Comparison of ENCODE assay signal across 20 mouse cellular contexts in genomic region chr11:19562668-19563067, GRCm38 (mm10).
DNase-seq lines count a peak whose midpoint lies in the region; ATAC-seq and TF ChIP-seq lines count a peak whose summit lies in the region.
"Had no signal": no experiment of that assay in that cellular context is flagged by ENCODE, and none has a peak within 500 bp of the region (broad histone marks: within the 10 kb centered on the region; RNA-seq: fewer than 3 reads in every experiment).

No protein-coding gene starts in this region.

- 80% methylated on average over 4 of the region's 4 CpGs for WGBS in heart, embryonic 12.5 days
- 90% methylated on average over 4 of the region's 4 CpGs for WGBS in midbrain, embryonic 11.5 days
- 95% methylated on average over 4 of the region's 4 CpGs for WGBS in midbrain, embryonic 15.5 days
- WGBS in stomach, postnatal 0 days: 85% methylated on average over 4 of the region's 4 CpGs

- no peak overlapping the region for H3K4me3 ChIP-seq in heart, embryonic 12.5 days
- H3K4me3 ChIP-seq in midbrain, embryonic 11.5 days (ENCODE audit: low read depth, low read length): no peak overlapping the region
- H3K4me3 ChIP-seq in midbrain, embryonic 15.5 days: no peak overlapping the region
- no peak overlapping the region for H3K4me3 ChIP-seq in stomach, postnatal 0 days (ENCODE audit: low read depth, low read length)
- H3K4me3 ChIP-seq: embryonic facial prominence, embryonic 10.5 days; embryonic facial prominence, embryonic 12.5 days; forebrain, embryonic 13.5 days; forebrain, embryonic 15.5 days had no signal

- TF ChIP-seq CTCF in stomach, postnatal 0 days (IDR thresholded peaks at IDR 0.05; ENCODE audit: low read depth): no peak

- H3K36me3 ChIP-seq in heart, embryonic 12.5 days: no peaks in the 10 kb centered on the region
- H3K36me3 ChIP-seq in midbrain, embryonic 11.5 days (ENCODE audit: control insufficient read depth, insufficient read depth, low read length): no peaks in the 10 kb centered on the region
- H3K36me3 ChIP-seq in midbrain, embryonic 15.5 days (replicated peaks): no peaks in the 10 kb centered on the region
- H3K36me3 ChIP-seq in stomach, postnatal 0 days (ENCODE audit: control insufficient read depth, insufficient read depth, low read length): no peaks in the 10 kb centered on the region
- H3K36me3 ChIP-seq: embryonic facial prominence, embryonic 10.5 days; embryonic facial prominence, embryonic 12.5 days; forebrain, embryonic 15.5 days had no signal

- no peak overlapping the region for H3K4me2 ChIP-seq in heart, embryonic 12.5 days
- H3K4me2 ChIP-seq in midbrain, embryonic 11.5 days: no peak overlapping the region
- H3K4me2 ChIP-seq in midbrain, embryonic 15.5 days: no peak overlapping the region
- no peak overlapping the region for H3K4me2 ChIP-seq in stomach, postnatal 0 days (replicated peaks; ENCODE audit: low read depth)
- H3K4me2 ChIP-seq: embryonic facial prominence, embryonic 12.5 days; forebrain, embryonic 13.5 days; forebrain, embryonic 15.5 days had no signal

- no peak for TF ChIP-seq EP300 in stomach, postnatal 0 days (optimal IDR thresholded peaks at IDR 0.05)

- H3K27me3 ChIP-seq in heart, embryonic 12.5 days (replicated peaks): no peaks in the 10 kb centered on the region
- H3K27me3 ChIP-seq in midbrain, embryonic 11.5 days (ENCODE audit: control insufficient read depth, insufficient read depth, low read length): no peaks in the 10 kb centered on the region
- no peaks in the 10 kb centered on the region for H3K27me3 ChIP-seq in midbrain, embryonic 15.5 days (replicated peaks)
- no peaks in the 10 kb centered on the region for H3K27me3 ChIP-seq in stomach, postnatal 0 days (ENCODE audit: control insufficient read depth, insufficient read depth, low read length)
- H3K27me3 ChIP-seq: embryonic facial prominence, embryonic 12.5 days; forebrain, embryonic 15.5 days had no signal

- H3K27ac ChIP-seq in heart, embryonic 12.5 days (ENCODE audit: poor library complexity, severe bottlenecking): no peak overlapping the region
- H3K27ac ChIP-seq in midbrain, embryonic 11.5 days (ENCODE audit: low read depth, low read length): no peak overlapping the region
- H3K27ac ChIP-seq in midbrain, embryonic 15.5 days: no peak overlapping the region
- no peak overlapping the region for H3K27ac ChIP-seq in stomach, postnatal 0 days (replicated peaks)
- H3K27ac ChIP-seq: embryonic facial prominence, embryonic 10.5 days; embryonic facial prominence, embryonic 12.5 days; forebrain, embryonic 13.5 days; forebrain, embryonic 15.5 days had no signal

- no peak overlapping the region for H3K9ac ChIP-seq in heart, embryonic 12.5 days
- no peak overlapping the region for H3K9ac ChIP-seq in midbrain, embryonic 11.5 days (ENCODE audit: low read length)
- no peak overlapping the region for H3K9ac ChIP-seq in midbrain, embryonic 15.5 days
- no peak overlapping the region for H3K9ac ChIP-seq in stomach, postnatal 0 days (ENCODE audit: low read length)
- H3K9ac ChIP-seq: embryonic facial prominence, embryonic 12.5 days; forebrain, embryonic 13.5 days; forebrain, embryonic 15.5 days had no signal

- no peaks in the 10 kb centered on the region for H3K9me3 ChIP-seq in heart, embryonic 12.5 days (replicated peaks)
- H3K9me3 ChIP-seq in midbrain, embryonic 11.5 days (ENCODE audit: control insufficient read depth, low read length): no peaks in the 10 kb centered on the region
- no peaks in the 10 kb centered on the region for H3K9me3 ChIP-seq in midbrain, embryonic 15.5 days
- H3K9me3 ChIP-seq in stomach, postnatal 0 days (ENCODE audit: control insufficient read depth, low read length): no peaks in the 10 kb centered on the region
- H3K9me3 ChIP-seq: embryonic facial prominence, embryonic 10.5 days; embryonic facial prominence, embryonic 12.5 days; forebrain, embryonic 13.5 days; forebrain, embryonic 15.5 days had no signal

- peak; percentile 45 for DNase-seq in heart, adult 11 months
- DNase-seq in midbrain, embryonic 11.5 days (ENCODE audit: low spot score, missing footprints): peak; percentile 21
- DNase-seq in frontal cortex, postnatal 36 days (ENCODE audit: low spot score in 2 of 2): no peak
- no peak for DNase-seq in stomach, postnatal 0 days (ENCODE audit: low spot score)
- DNase-seq: adrenal gland, adult 2 months; adrenal gland, postnatal 10 days; adrenal gland, postnatal 25 days; cerebellum, adult 11 months; cerebellum, adult 18-20 months; cerebellum, adult 8-10 months; cerebellum, adult 9-11 months; cerebellum, postnatal 14 days; cerebellum, postnatal 36 days had no signal

- no peaks in the 10 kb centered on the region for H3K4me1 ChIP-seq in heart, embryonic 12.5 days (replicated peaks)
- no peaks in the 10 kb centered on the region for H3K4me1 ChIP-seq in midbrain, embryonic 11.5 days (ENCODE audit: control insufficient read depth, insufficient read depth, low read length)
- no peaks in the 10 kb centered on the region for H3K4me1 ChIP-seq in midbrain, embryonic 15.5 days
- no peaks in the 10 kb centered on the region for H3K4me1 ChIP-seq in stomach, postnatal 0 days (replicated peaks; ENCODE audit: control insufficient read depth, insufficient read depth)
- H3K4me1 ChIP-seq: embryonic facial prominence, embryonic 12.5 days; forebrain, embryonic 15.5 days had no signal

- ATAC-seq in heart, embryonic 12.5 days (ENCODE audit: insufficient number of reproducible peaks, low FRiP score): no peak
- no peak for ATAC-seq in midbrain, embryonic 11.5 days (ENCODE audit: low FRiP score)
- no peak for ATAC-seq in midbrain, embryonic 15.5 days (replicated peaks)
- ATAC-seq in hematopoietic stem cell, adult 5-6 weeks (replicated peaks in 1 of 2; ENCODE audit: insufficient read depth in 1 of 2, low FRiP score in 2 of 2, low TSS enrichment in 1 of 2, low read depth in 1 of 2, poor library complexity in 2 of 2, severe bottlenecking in 2 of 2): peak; percentile 66 to 80
- ATAC-seq in stomach, postnatal 0 days (ENCODE audit: low FRiP score, low TSS enrichment): no peak
- ATAC-seq: forebrain, embryonic 13.5 days; forebrain, embryonic 15.5 days had no signal

Comparison
In these comparisons a context has a peak if more than half of its experiments do, and no peak if none do; other contexts are left out.
1. DNase-seq: peak in heart, adult 11 months (single experiment) and midbrain, embryonic 11.5 days (single experiment); none in frontal cortex, postnatal 36 days (0 of 2) and stomach, postnatal 0 days (single experiment).
2. ATAC-seq: peak in hematopoietic stem cell, adult 5-6 weeks (2 of 2); none in heart, embryonic 12.5 days (single experiment), midbrain, embryonic 11.5 days (single experiment), midbrain, embryonic 15.5 days (single experiment) and stomach, postnatal 0 days (single experiment).